Mouse (Mus musculus) bone marrow, adult 2 months (tissue): ENCODE data around the gene Pcbp3. TPM values are rescaled to one million over a fixed set of nuclear protein-coding genes. Genes with fewer than 3 reads are reported as not detected.

Experiments used
- H3K27ac ChIP-seq: fragments of 200-500 bp; 2 replicates; pipeline ENCODE4 v1.5.1; 2012; ENCODE audit warnings: low read depth, mild to moderate bottlenecking, control low read depth, inconsistent platforms, low read length; ENCODE audit not compliant: control insufficient read depth, poor library complexity, insufficient read depth
- H3K4me1 ChIP-seq: fragments of 200-500 bp; 2 replicates; pipeline ENCODE4 v1.6.1; 2011; ENCODE audit warnings: low read length; ENCODE audit not compliant: control insufficient read depth, insufficient read depth
- H3K4me3 ChIP-seq: fragments of 200-500 bp; replicated peaks from 2 replicates; pipeline ENCODE3; 2011; ENCODE audit warnings: mild to moderate bottlenecking, low read depth, low read length, control low read depth; ENCODE audit not compliant: control insufficient read depth
- CTCF ChIP-seq: fragments of 200-500 bp; IDR thresholded peaks from 2 replicates; pipeline ENCODE4 v1.5.1; 2011; ENCODE audit warnings: low read length, control low read depth; ENCODE audit not compliant: control insufficient read depth, insufficient read depth
- POLR2A ChIP-seq: fragments of 200-500 bp; IDR thresholded peaks from 2 replicates; pipeline ENCODE4 v1.6.1; 2011; ENCODE audit warnings: low read depth, mild to moderate bottlenecking, control low read depth, low read length, borderline replicate concordance; ENCODE audit not compliant: control insufficient read depth
- WGBS: fragments of 180-500 bp; shearing (Covaris S2); methylation state at CpG from one replicate; pipeline ENCODE4 v1.1.7; 2018; 5-methylcytosine and 5-hydroxymethylcytosine counted together
- polyA plus RNA-seq: library from polyadenylated mRNA; stranded (reverse); fragments of >200 nt; gene quantifications from 2 replicates; pipeline ENCODE4 v1.2.4, GENCODE M21; 2011; ENCODE audit warnings: low replicate concordance; ENCODE audit not compliant: missing spikeins, insufficient read depth, insufficient read length

The Pcbp3 gene
- polyA plus RNA-seq, 1 experiment, result 4.3 TPM

- Histone ChIP-seq H3K4me1 (no peaks in the 10 kb centered on the region), H3K4me3 (no peak overlapping the region), H3K27ac (no peak overlapping the region; the same call in 1 of the 2 replicates)
- 82% methylated on average over 6 of the region's 6 CpGs for WGBS
- no peak for TF ChIP-seq POLR2A
- no peak for TF ChIP-seq CTCF
Measured at GRCm38 (mm10) chr10:76732391-76732790, 229.3 kb downstream of the Pcbp3 start.

DNA sequence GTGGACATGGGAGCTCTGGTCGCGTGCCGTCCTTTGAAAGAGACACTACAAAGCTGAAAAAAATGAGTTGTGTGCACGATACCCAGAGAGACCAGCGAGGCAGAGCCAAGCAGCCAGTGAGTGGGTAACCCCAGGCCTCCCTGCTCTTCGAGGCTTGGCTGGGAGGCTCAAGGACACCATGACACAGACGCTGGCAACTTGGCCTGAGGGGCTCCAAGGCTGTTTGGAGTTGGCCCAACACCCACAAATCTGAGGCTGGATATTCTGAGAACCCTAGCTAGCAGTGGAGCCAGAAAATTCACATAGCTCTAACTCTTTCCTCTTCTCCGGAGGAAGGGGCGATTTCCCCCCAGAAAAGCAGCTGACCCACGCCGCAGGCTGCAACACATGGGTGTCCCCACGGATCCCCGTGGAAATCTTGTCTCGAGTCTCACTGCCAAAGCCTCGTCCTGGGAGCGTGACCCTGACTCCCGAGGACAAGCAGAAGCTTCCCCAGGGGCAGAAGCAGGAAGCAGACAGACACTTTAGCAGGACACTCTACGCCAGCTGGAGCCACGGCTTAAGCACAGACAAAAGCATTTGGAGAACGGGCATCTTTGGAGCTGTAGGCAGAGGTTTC lies 230.0 kb downstream of the Pcbp3 start:
- 76% methylated on average over 20 of the region's 20 CpGs for WGBS
- H3K27ac ChIP-seq, result no peak overlapping the region
- no peak overlapping the region for H3K4me3 ChIP-seq
- H3K4me1 ChIP-seq, result no peaks in the 10 kb centered on the region
- TF ChIP-seq CTCF, result no peak

- Histone ChIP-seq H3K27ac (no peak overlapping the region), H3K4me1 (no peaks in the 10 kb centered on the region), H3K4me3 (no peak overlapping the region)
- 73% methylated on average over 19 of the region's 19 CpGs for WGBS
- no peak for TF ChIP-seq POLR2A
- no peak for TF ChIP-seq CTCF
Measured at GRCm38 (mm10) chr10:76729631-76730620, 231.8 kb downstream of the Pcbp3 start.

GRCm38 (mm10) chr10:76728369-76728768 lies 233.3 kb downstream of the Pcbp3 start:
- no peak overlapping the region for H3K4me3 ChIP-seq
- H3K27ac ChIP-seq, result no peak overlapping the region
- TF ChIP-seq POLR2A (no peak), CTCF (peak; percentile 36; the same call in 1 of the 2 replicates)
- H3K4me1 ChIP-seq, result no peaks in the 10 kb centered on the region
- 22% methylated on average over 11 of the region's 11 CpGs for WGBS

- TF ChIP-seq POLR2A, result no peak
- TF ChIP-seq CTCF, result no peak
- WGBS, result 90% methylated on average over 7 of the region's 7 CpGs
Measured at GRCm38 (mm10) chr10:76727301-76727700, 234.4 kb downstream of the Pcbp3 start.

GRCm38 (mm10) chr10:76726866-76727265 lies 234.8 kb downstream of the Pcbp3 start:
- TF ChIP-seq CTCF, result no peak
- TF ChIP-seq POLR2A, result no peak
- WGBS, result 84% methylated on average over 4 of the region's 4 CpGs
- Histone ChIP-seq H3K4me1 (no peaks in the 10 kb centered on the region), H3K4me3 (no peak overlapping the region), H3K27ac (no peak overlapping the region)

More at GRCm38 (mm10) chr10:76727301-76727700, 234.4 kb downstream of the Pcbp3 start:
- H3K4me3 ChIP-seq, result no peak overlapping the region
- no peaks in the 10 kb centered on the region for H3K4me1 ChIP-seq
- H3K27ac ChIP-seq, result no peak overlapping the region

DNA sequence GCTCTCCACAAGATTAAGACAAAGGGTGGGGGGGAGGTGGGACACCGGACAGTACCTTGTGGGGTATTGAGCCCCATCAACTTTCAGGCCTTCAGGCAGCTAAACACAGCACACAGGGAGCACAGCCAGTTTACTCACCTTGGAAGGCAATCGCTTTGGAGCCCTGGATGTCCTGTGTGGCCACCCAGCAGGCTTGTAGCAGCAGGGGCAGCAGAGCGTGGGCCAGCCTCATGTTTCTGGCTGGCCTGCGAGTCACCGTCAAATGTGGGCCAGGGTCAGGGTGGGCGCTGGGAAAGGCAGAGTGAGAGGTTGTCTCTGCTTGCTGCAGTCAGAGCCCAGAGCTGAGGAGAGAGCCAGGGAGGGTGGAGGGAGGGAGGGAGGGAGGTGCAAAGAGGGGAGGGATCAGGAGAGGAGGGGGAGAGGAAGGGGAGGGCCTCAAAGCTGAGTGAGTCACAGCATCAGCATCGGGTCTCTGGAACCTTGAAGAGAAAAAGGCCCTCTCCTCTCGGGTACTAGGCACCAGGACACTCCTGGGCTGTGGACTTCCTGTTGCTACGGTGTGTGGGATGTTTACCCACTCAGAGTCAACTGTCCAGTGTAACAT lies 235.9 kb downstream of the Pcbp3 start, which contains the start of gene Col6a1:
Gene Col6a1, minus strand, starts transcription at position 487 of the 604 bp plus-strand sequence.
- no peak within 1 kb of the TSS for H3K4me3 ChIP-seq
- no peak within 1 kb of the TSS for H3K27ac ChIP-seq
- TF ChIP-seq POLR2A (no peak), CTCF (no peak)
- WGBS, result 45% methylated on average over 9 of the region's 9 CpGs
- H3K4me1 ChIP-seq, result no peaks in the 10 kb centered on the region

- Histone ChIP-seq H3K4me1 (no peaks in the 10 kb centered on the region), H3K27ac (no peak overlapping the region), H3K4me3 (no peak overlapping the region)
- WGBS, result 75% methylated on average over 2 of the region's 2 CpGs
- no peak for TF ChIP-seq CTCF
- no peak for TF ChIP-seq POLR2A
Measured at GRCm38 (mm10) chr10:76725097-76725496, 236.6 kb downstream of the Pcbp3 start.
